Mouse (Mus musculus) megakaryocyte-erythroid progenitor cell, adult 5 weeks (primary cell): ENCODE measurements around the gene Rnf145. TPM values are rescaled to one million over a fixed set of nuclear protein-coding genes. Genes with fewer than 3 reads are reported as not detected.

Experiments
- polyA plus RNA-seq: library from polyadenylated mRNA; stranded (reverse); fragments of >175 nt; gene quantifications from 2 replicates; pipeline ENCODE4 v1.2.3, GENCODE M21; 2012

Gene Rnf145
- polyA plus RNA-seq: 46.4 and 49.1 TPM in 2 replicates

GRCm38 (mm10) chr11:44518281-44519095 is at the start of gene Rnf145:
Rnf145 (plus strand) TSS chr11:44518964.

GRCm38 (mm10) chr11:44470432-44471336 is 48.1 kb upstream of the Rnf145 start, which contains the start of gene Ublcp1:
Ublcp1 (minus strand) TSS chr11:44470498.

Other genes starting within 250 kb of the Rnf145 start
- gene Il12b, start 118.9 kb upstream of the Rnf145 start, polyA plus RNA-seq: not detected in 2 replicates
- gene Ublcp1, start 48.5 kb upstream of the Rnf145 start, polyA plus RNA-seq: 0.64 and 2.2 TPM in 2 replicates
- gene Ebf1, start 98.4 kb downstream of the Rnf145 start, polyA plus RNA-seq: 1.8 and 3.0 TPM in 2 replicates